Mouse (Mus musculus) ES-Bruce4 (cell line): ENCODE measurements around the gene Fam98b. TPM values are rescaled to one million over a fixed set of nuclear protein-coding genes. Genes with fewer than 3 reads are reported as not detected.

Source experiments
- H3K27ac ChIP-seq: 2 replicates; pipeline ENCODE4 v1.5.1; 2012; ENCODE audit warnings: low read length, inconsistent platforms; ENCODE audit not compliant: insufficient read depth
- H3K27me3 ChIP-seq: 2 replicates; pipeline ENCODE4 v1.6.1; 2012; ENCODE audit warnings: mild to moderate bottlenecking, low read length, inconsistent platforms; ENCODE audit not compliant: control insufficient read depth, poor library complexity, insufficient read depth, severe bottlenecking
- H3K36me3 ChIP-seq: 2 replicates; pipeline ENCODE4 v1.6.1; 2012; ENCODE audit warnings: inconsistent platforms, mild to moderate bottlenecking, low read length, moderate library complexity; ENCODE audit not compliant: control insufficient read depth, poor library complexity, insufficient read depth, severe bottlenecking
- H3K4me1 ChIP-seq: one replicate; pipeline ENCODE4 v1.8.1; 2011; ENCODE audit warnings: low read length; ENCODE audit not compliant: control insufficient read depth, insufficient read depth
- H3K4me3 ChIP-seq: 2 replicates; pipeline ENCODE4 v1.5.1; 2011; ENCODE audit warnings: low read depth, mild to moderate bottlenecking, low read length
- H3K9ac ChIP-seq: 2 replicates; pipeline ENCODE4 v1.6.1; 2012; ENCODE audit warnings: low read depth, mild to moderate bottlenecking, inconsistent platforms; ENCODE audit not compliant: poor library complexity, severe bottlenecking
- H3K9me3 ChIP-seq: replicated peaks from 2 replicates; pipeline ENCODE4 v1.6.1; 2012; ENCODE audit warnings: mild to moderate bottlenecking, low read length, inconsistent platforms; ENCODE audit not compliant: control insufficient read depth, poor library complexity, insufficient read depth, severe bottlenecking
- CTCF ChIP-seq: IDR thresholded peaks from one replicate; pipeline ENCODE4 v1.8.1; 2011; ENCODE audit warnings: low read depth, low read length
- EP300 ChIP-seq: IDR thresholded peaks from 2 replicates; pipeline ENCODE4 v1.6.1; 2011; ENCODE audit warnings: low read depth, low read length; ENCODE audit not compliant: insufficient read depth
- POLR2A ChIP-seq: IDR thresholded peaks from one replicate; pipeline ENCODE4 v1.8.1; 2011; ENCODE audit warnings: low read length; ENCODE audit not compliant: insufficient read depth
- polyA plus RNA-seq: library from polyadenylated mRNA; stranded (reverse); fragments of >200 nt; gene quantifications from 2 replicates; pipeline ENCODE4 v1.2.4, GENCODE M21; 2011; ENCODE audit warnings: low read depth; ENCODE audit not compliant: missing spikeins, insufficient read depth, insufficient read length

Gene Fam98b
- polyA plus RNA-seq, 1 experiment: 74.2 TPM

- Histone ChIP-seq H3K4me3 (no peak overlapping the region), H3K4me1 (no peaks in the 10 kb centered on the region), H3K9ac (no peak overlapping the region), H3K36me3 (no peaks in the 10 kb centered on the region), H3K27me3 (no peaks in the 10 kb centered on the region), H3K27ac (no peak overlapping the region), H3K9me3 (no peaks in the 10 kb centered on the region)
- TF ChIP-seq CTCF: peak; percentile 87
- no peak for TF ChIP-seq EP300
- no peak for TF ChIP-seq POLR2A
These were observed 18.3 kb upstream of the Fam98b start for GRCm38 (mm10) chr2:117231257-117231656.

DNA sequence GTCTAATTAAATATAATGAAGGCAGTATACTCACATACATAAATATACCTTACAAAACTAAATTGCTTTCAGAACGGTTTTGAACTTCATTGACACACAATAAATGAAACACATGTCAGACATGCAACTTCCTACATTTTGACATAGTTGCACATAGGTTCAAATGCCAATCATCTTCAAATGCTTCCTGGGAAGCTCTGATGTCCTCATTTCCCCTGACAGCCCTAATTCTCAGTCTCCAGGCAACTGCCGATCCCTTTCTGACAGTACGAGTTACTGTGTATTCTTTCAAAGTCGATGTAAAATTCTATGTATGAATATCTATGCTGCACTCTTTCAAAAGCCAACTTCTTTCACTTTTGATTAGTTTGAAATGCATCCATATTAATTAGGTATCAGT, 7.6 kb upstream of the Fam98b start:
- no peaks in the 10 kb centered on the region for H3K27me3 ChIP-seq
- H3K4me3 ChIP-seq: no peak overlapping the region
- TF ChIP-seq POLR2A (no peak), CTCF (no peak), EP300 (no peak)
- no peak overlapping the region for H3K27ac ChIP-seq
- H3K9me3 ChIP-seq: no peaks in the 10 kb centered on the region
- H3K9ac ChIP-seq: no peak overlapping the region
- no peaks in the 10 kb centered on the region for H3K4me1 ChIP-seq
- H3K36me3 ChIP-seq: no peaks in the 10 kb centered on the region

GRCm38 (mm10) chr2:117250001-117250510, 517 bp downstream of the Fam98b start:
- Histone ChIP-seq H3K27me3 (no peaks in the 10 kb centered on the region), H3K9ac (peak overlapping the region; percentile 88), H3K9me3 (no peaks in the 10 kb centered on the region), H3K27ac (no peak overlapping the region), H3K4me1 (no peaks in the 10 kb centered on the region), H3K36me3 (no peaks in the 10 kb centered on the region), H3K4me3 (peak overlapping the region; percentile 93)
- TF ChIP-seq CTCF (no peak), POLR2A (no peak), EP300 (no peak)

- no peak overlapping the region for H3K9ac ChIP-seq
- no peak for TF ChIP-seq EP300
- H3K27me3 ChIP-seq: no peaks in the 10 kb centered on the region
- no peak overlapping the region for H3K27ac ChIP-seq
- H3K9me3 ChIP-seq: no peaks in the 10 kb centered on the region
- H3K36me3 ChIP-seq: peaks cover 3% of the 10 kb centered on the region; the same call in 1 of the 2 replicates
- H3K4me1 ChIP-seq: no peaks in the 10 kb centered on the region
- no peak overlapping the region for H3K4me3 ChIP-seq
These were observed 5.9 kb downstream of the Fam98b start for GRCm38 (mm10) chr2:117255415-117255814.

DNA sequence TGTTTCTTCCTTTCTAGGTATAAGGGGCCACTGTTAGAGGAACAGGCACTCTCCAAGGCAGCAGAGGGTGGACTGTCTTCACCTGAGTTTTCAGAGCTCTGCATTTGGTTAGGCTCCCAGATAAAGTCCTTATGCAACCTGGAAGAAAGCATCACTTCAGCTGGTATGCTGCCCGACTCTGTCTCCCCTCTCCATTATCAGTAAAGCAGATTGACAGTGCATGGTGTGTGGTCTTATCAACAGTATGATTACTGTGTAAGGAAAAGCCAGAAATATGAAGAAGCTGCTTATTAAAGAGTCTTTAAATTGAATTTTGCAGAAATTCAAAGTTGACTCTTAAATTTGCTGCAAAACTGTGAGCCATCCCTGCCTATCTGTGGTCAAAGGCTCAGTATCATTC, 8.1 kb downstream of the Fam98b start:
- TF ChIP-seq CTCF (no peak), POLR2A (no peak), EP300 (no peak)
- no peak overlapping the region for H3K9ac ChIP-seq
- H3K4me3 ChIP-seq: no peak overlapping the region
- H3K4me1 ChIP-seq: no peaks in the 10 kb centered on the region
- H3K27me3 ChIP-seq: no peaks in the 10 kb centered on the region
- H3K27ac ChIP-seq: no peak overlapping the region
- peaks cover 3% of the 10 kb centered on the region; the same call in 1 of the 2 replicates for H3K36me3 ChIP-seq
- H3K9me3 ChIP-seq: no peaks in the 10 kb centered on the region

GRCm38 (mm10) chr2:117262184-117262583, 12.6 kb downstream of the Fam98b start:
- Histone ChIP-seq H3K9ac (no peak overlapping the region), H3K4me3 (no peak overlapping the region), H3K36me3 (peaks cover 9% of the 10 kb centered on the region; the same call in 1 of the 2 replicates), H3K4me1 (no peaks in the 10 kb centered on the region), H3K27ac (no peak overlapping the region), H3K9me3 (no peaks in the 10 kb centered on the region), H3K27me3 (no peaks in the 10 kb centered on the region)
- no peak for TF ChIP-seq EP300
- no peak for TF ChIP-seq POLR2A
- no peak for TF ChIP-seq CTCF
